Mouse (Mus musculus) adrenal gland, postnatal 25 days (tissue): ENCODE measurements at regions not wholly inside any gene's neighbourhood (a gene's known extent, or its start where the extent isn't known, plus 50 kb on each side); places are given as distances from the start of the nearest gene placed in this dataset.
A peak's percentile ranks its signal among the peaks of the same experiment; 100 is the strongest.

Experiments
- DNase-seq: peaks from one replicate; pipeline ENCODE4 v3.0.0; 2021; ENCODE audit warnings: mixed read lengths

- DNase-seq, result no peak
Measured at GRCm38 (mm10) chr6:148539207-148539960, 95.2 kb upstream of the Tmtc1 start.

GRCm38 (mm10) chr6:148534364-148534763, 90.2 kb upstream of the Tmtc1 start:
- DNase-seq, result no peak

- DNase-seq, result peak; percentile 4
Measured at GRCm38 (mm10) chr6:148531068-148531467, 86.9 kb upstream of the Tmtc1 start.

GRCm38 (mm10) chr6:148528611-148529010, 84.4 kb upstream of the Tmtc1 start:
- DNase-seq, result no peak

GRCm38 (mm10) chr6:148522893-148523292, 78.7 kb upstream of the Tmtc1 start:
- no peak for DNase-seq

GRCm38 (mm10) chr6:148517536-148518245, 73.5 kb upstream of the Tmtc1 start:
- DNase-seq, result no peak

GRCm38 (mm10) chr6:148516654-148517053, 72.5 kb upstream of the Tmtc1 start:
- DNase-seq, result no peak

GRCm38 (mm10) chr6:148515105-148515504, 70.9 kb upstream of the Tmtc1 start:
- DNase-seq, result no peak

GRCm38 (mm10) chr6:148514645-148515044, 70.5 kb upstream of the Tmtc1 start:
- no peak for DNase-seq

GRCm38 (mm10) chr6:148514124-148514523, 69.9 kb upstream of the Tmtc1 start:
- no peak for DNase-seq

- DNase-seq, result peak; percentile 6
Measured at GRCm38 (mm10) chr6:148513134-148513533, 68.9 kb upstream of the Tmtc1 start.

GRCm38 (mm10) chr6:148505325-148505724, 61.1 kb upstream of the Tmtc1 start:
- no peak for DNase-seq

GRCm38 (mm10) chr6:148500251-148501179, 56.3 kb upstream of the Tmtc1 start:
- no peak for DNase-seq
